Mouse (Mus musculus) brain, embryonic 18.5 days (tissue): Measurements from ENCODE around the gene Olfr1462.

Experiments
- DNase-seq: peaks from one replicate; pipeline ENCODE4 v3.0.0-alpha.2; 2012; ENCODE audit warnings: low read depth, low spot score

The Olfr1462 gene

GRCm38 (mm10) chr19:13185434-13185833 is at the start of gene Olfr1462:
Gene Olfr1462 (plus strand): TSS chr19:13185734.
- no peak for DNase-seq

- DNase-seq = no peak
These were observed 36.1 kb upstream of the Olfr1462 start, which contains the start of gene Olfr1459 for GRCm38 (mm10) chr19:13149449-13149848. Gene Olfr1459 (minus strand): TSS chr19:13149549.

GRCm38 (mm10) chr19:13162700-13163099 is 22.8 kb upstream of the Olfr1462 start, which contains the start of gene Olfr1461:
Gene Olfr1461 (plus strand): TSS chr19:13163000.
- DNase-seq = no peak

GRCm38 (mm10) chr19:13221666-13222065 is 36.1 kb downstream of the Olfr1462 start:
- no peak for DNase-seq

GRCm38 (mm10) chr19:13231028-13231427 is 45.5 kb downstream of the Olfr1462 start, which contains the start of gene Olfr1463:
Gene Olfr1463 (plus strand): TSS chr19:13231328.
- DNase-seq = no peak
